Mouse (Mus musculus) heart, postnatal 14 days (tissue): ENCODE results near the gene Snai3. TPM values are rescaled to one million over a fixed set of nuclear protein-coding genes. Genes with fewer than 3 reads are reported as not detected.
A peak's percentile ranks its signal among the peaks of the same experiment; 100 is the strongest.

ENCODE experiments used
- DNase-seq, 2 experiments: peaks; one replicate each; pipeline ENCODE4 v3.0.0; 2021 to 2022
- intact Hi-C: fragments of 180-260 bp; cut with DNase I; formaldehyde crosslinking; loops from one replicate; pipeline ENCODE4 v1.15.1; 2025
- long read RNA-seq, 2 experiments: library from polyadenylated mRNA; stranded (forward); transcript quantifications; one replicate each; pipeline ENCODE4 v2.0.0; 2021
- total RNA-seq, 2 experiments: library from RNA; stranded (reverse); gene quantifications; 2 replicates each; pipeline ENCODE4 v1.2.3; 2021

Gene Snai3
- total RNA-seq, result 1 to 10 TPM; 1.1 to 1.6 TPM
- long read RNA-seq, experiment 1, partial matches to known transcripts, result 0 of 3 reads
- long read RNA-seq, experiment 1, other reads (novel, unspliced or antisense), result 1 of 3 reads
- long read RNA-seq, experiment 2, transcript Snai3-201 (3 exons, 1,628 nt), result major isoform, 5 of 5 reads
- long read RNA-seq, experiment 2, partial matches to known transcripts, result 0 of 5 reads
- long read RNA-seq, experiment 2, other reads (novel, unspliced or antisense), result 0 of 5 reads

DNA sequence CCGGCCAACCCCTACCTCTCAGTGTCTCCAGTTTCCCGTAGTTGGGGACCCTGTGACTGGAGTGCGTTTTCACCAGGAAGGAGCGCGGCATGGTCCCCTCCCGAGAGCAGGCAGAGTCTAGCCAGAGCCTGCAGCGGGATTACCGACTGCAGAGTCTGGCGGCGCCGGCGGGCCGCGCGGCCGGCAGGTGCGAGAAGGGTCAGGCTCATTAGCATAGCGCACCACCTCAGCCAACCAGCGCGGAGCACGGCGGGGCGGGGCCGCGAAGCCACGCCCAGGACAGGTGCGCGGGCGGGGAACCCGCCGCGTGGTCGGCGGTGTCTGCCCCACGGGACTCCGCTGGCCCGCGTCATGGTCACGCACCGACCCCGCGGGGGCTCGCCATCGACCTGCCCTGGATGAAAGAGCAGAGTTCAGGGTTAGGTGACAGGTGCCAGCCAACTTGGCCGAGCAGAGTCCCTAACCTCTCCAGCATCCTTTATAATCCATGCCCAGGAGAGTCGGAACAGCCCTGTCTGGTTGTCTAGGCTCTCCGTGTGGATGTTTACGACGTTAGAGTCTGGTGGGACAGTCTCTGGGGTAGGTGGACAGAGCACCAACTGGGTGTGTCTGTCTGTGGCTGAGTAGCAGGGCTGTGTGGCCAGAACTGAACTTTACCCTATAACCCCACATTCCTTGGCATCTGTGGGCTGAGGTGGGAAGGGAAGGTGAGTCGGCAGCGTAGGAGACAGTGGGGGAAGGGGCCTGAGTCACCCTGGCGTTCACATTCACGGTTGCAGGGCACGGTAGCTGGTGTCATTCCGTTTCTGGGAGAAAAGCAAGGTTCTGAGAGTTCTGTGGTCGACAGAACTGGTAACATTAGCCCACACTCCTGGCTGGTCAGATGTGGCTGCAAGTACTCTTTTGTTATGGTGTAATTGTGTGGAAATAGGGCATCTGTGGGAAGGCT lies at the start of gene Snai3:
Gene Snai3, minus strand, starts transcription at position 210 of the 949 bp plus-strand sequence.
- DNase-seq, result peak; percentile 48 to 49
- intact Hi-C loops, result no loop called here

GRCm38 (mm10) chr8:122500856-122501255 lies 40.3 kb upstream of the Snai3 start:
- intact Hi-C loops, result loop anchor here (1.0 to 10.0 kb wide), 4 partner anchors 50 to 330 kb away; partner anchors contain the start of gene Piezo1
- peak; percentile 80 to 89 for DNase-seq

DNA sequence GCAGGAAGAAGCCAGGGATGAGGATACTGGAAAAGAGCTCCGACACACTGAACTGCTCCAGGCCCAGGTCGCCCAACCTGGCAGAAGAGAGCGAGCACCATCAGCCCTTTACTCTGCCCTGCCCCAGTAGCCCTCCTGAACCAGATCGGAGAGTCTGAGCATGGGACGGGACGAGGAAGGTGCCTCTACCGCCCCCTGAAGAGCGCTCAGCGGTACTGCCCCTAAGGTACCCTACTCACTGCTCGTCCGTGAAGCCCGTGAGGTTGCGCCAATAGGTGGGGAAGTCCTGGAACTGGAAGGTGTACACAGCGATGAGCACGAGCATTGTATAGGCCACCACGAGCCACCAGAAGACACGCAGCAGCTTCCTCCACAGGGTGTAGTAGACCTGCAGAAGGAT lies 37.4 kb upstream of the Snai3 start:
- intact Hi-C loops, result no loop called here
- DNase-seq, result no peak

GRCm38 (mm10) chr8:122497016-122497734 lies 36.6 kb upstream of the Snai3 start:
- intact Hi-C loops, result no loop called here
- no peak for DNase-seq

GRCm38 (mm10) chr8:122488387-122488786 lies 27.9 kb upstream of the Snai3 start:
- no peak for DNase-seq
- intact Hi-C loops, result no loop called here

- no peak for DNase-seq
- intact Hi-C loops, result no loop called here
These were observed 24.3 kb upstream of the Snai3 start for GRCm38 (mm10) chr8:122484831-122485230.

GRCm38 (mm10) chr8:122483877-122484276 lies 23.3 kb upstream of the Snai3 start:
- intact Hi-C loops, result no loop called here
- DNase-seq, result no peak

DNA sequence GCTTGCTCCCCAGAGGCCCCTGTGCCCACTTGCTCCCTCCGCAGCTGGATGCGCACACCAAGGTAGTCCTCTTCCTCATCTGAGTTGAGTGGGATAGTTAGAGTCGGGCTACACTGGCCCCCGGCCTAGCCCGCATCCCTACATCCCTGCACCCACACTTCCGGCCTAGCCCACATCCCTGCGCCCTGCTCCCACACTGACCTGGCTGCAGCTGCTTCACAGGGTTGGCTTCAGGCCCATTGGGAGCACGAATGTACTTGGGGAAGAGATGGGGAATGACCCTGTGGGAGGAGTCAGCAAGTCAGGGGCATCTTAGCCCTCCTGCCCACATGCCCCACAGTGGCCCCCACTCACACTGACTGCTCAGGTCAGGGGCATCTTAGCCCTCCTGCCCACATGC lies 21.9 kb upstream of the Snai3 start:
- intact Hi-C loops, result no loop called here
- no peak for DNase-seq

- intact Hi-C loops, result loop anchor here (5.0 kb wide), 1 partner anchor 98 kb away; the partner anchor contains the start of gene Zc3h18
- DNase-seq, result peak; percentile 96 to 98
These were observed 15.2 kb upstream of the Snai3 start, which contains the start of the genes Rnf166 and Ctu2 for GRCm38 (mm10) chr8:122475580-122476320. Rnf166 (minus strand) TSS chr8:122476064. Ctu2 (plus strand) TSS chr8:122476143.

DNA sequence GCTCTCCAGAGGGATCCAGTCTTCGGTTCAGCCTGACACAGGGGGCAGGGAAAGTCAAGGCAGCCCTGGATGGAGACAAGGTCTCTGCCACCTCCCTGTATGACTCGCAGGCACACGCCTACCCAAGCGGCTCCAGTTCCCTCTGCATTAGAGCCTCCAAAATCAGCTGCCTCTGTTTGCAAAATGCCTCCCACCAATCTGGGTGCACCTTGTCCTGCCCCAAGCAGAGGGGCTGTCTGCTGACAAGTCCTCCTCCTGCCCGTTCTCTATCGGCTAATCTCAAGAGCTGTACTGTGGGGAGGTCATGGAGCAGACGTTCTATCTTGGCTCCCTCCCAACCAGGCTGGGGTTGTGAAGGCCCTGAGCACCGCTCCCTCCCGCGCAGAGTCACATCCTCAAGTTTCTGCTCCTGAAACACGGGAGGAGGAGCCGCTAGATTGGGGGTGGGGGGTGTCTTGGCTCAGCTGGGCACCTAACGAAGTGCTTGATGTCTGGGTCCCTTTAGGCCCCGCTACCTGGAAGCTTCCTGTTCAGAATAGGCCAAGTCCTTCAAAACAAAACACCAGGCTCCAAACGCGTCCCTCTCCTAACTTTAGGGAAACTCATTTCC lies 14.5 kb upstream of the Snai3 start:
- intact Hi-C loops, result loop anchor here (5.0 kb wide), 2 partner anchors 43 to 98 kb away; partner anchors contain the start of genes Cyba and Zc3h18
- peak; percentile 40 to 56 for DNase-seq

DNA sequence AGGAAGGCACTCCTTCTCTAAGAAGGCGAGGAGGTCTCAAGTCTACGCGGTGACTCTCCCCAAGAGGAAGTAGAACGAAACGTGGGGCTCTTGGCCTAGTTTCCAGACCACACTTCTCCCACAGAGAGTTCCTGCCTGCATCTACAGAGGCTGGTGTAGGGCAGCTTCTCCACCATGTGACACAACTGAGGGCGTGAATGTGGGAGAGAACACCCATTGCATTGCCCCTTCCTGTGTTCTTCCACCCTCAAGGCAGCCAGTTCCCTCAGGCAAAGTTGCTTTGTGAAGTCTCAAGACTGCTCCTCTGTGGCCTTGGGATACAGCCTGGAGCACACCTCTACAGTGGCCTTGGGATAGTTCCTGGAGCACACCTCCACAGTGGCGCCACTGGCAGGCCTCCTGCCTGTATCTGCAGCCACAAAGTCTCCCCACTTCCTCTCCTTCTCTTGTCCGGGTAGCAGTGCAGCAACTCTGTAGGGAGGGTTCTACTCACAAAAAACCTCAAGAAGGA lies 13.4 kb upstream of the Snai3 start:
- DNase-seq, result no peak
- intact Hi-C loops, result loop anchor here (5.0 kb wide), 1 partner anchor 42 kb away; the partner anchor contains the start of gene Cyba

- intact Hi-C loops, result loop anchor here (5.0 kb wide), 1 partner anchor 38 kb away; the partner anchor contains the start of gene Cyba
These were observed 10.2 kb upstream of the Snai3 start for GRCm38 (mm10) chr8:122470691-122471090.

DNA sequence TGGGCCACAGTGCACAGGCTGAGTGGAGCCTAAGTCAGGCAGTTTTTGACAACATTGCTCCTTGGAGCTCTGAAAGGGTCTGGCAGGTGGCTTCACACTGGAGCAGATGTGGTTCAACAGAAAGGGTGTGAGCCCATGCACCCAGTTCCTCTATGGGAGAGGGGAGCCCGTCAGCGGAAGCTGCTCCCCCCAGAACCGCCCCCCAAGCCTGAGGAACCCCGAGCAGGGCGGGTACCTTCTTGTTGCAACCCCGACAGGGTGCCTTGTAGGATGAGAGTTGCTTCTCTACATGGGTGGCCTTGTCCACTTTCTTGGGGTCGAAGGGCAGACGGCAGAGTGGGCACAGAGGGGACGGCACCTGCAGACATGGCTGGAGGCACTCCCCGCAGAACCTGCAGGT lies 9.4 kb upstream of the Snai3 start:
- no peak for DNase-seq
- intact Hi-C loops, result loop anchor here (5.0 kb wide), 1 partner anchor 38 kb away; the partner anchor contains the start of gene Cyba

More at GRCm38 (mm10) chr8:122470691-122471090, 10.2 kb upstream of the Snai3 start:
- DNase-seq, result no peak

DNA sequence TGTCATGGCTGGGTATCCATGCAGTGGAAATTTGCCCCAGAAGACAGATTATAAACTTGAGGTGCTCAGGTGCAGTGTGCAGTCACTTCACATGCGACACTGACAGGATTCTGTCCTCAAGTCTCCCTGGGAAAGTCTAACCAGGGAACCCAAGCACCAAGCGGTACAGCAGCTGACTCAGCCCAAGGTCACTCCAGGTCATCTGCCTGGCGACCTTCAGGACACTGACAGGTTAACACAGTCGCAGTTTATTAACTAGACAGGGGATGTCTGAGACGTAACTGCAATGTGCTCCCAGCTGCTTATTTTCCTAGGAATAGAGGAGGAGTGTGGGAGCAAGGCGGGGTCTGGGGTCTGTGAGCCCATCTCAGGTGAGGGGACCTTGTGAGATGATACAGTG lies 8.9 kb upstream of the Snai3 start:
- intact Hi-C loops, result no loop called here
- no peak for DNase-seq

DNA sequence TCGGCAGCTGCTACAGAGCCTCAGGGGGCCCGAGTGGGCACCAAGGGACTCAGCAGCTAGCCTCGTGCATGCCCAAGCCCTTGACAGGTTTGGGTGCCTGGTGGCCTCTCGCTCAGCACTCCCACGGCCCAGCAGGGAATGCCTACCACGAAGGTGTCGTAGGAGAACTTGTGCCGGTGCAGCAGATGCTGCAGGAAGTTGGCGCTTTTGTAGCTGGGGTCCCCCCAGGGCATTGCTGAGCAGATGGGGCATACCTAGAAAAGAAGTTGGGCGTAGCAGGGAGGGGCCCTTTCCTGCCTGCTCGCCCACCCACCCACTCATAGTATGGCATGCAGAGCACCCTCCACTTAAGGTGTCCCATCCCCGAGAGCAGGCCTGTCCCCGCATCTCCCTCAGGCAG lies 7.3 kb upstream of the Snai3 start:
- intact Hi-C loops, result no loop called here
- no peak for DNase-seq

GRCm38 (mm10) chr8:122464985-122465384 lies 4.5 kb upstream of the Snai3 start:
- intact Hi-C loops, result no loop called here
- DNase-seq, result no peak

DNA sequence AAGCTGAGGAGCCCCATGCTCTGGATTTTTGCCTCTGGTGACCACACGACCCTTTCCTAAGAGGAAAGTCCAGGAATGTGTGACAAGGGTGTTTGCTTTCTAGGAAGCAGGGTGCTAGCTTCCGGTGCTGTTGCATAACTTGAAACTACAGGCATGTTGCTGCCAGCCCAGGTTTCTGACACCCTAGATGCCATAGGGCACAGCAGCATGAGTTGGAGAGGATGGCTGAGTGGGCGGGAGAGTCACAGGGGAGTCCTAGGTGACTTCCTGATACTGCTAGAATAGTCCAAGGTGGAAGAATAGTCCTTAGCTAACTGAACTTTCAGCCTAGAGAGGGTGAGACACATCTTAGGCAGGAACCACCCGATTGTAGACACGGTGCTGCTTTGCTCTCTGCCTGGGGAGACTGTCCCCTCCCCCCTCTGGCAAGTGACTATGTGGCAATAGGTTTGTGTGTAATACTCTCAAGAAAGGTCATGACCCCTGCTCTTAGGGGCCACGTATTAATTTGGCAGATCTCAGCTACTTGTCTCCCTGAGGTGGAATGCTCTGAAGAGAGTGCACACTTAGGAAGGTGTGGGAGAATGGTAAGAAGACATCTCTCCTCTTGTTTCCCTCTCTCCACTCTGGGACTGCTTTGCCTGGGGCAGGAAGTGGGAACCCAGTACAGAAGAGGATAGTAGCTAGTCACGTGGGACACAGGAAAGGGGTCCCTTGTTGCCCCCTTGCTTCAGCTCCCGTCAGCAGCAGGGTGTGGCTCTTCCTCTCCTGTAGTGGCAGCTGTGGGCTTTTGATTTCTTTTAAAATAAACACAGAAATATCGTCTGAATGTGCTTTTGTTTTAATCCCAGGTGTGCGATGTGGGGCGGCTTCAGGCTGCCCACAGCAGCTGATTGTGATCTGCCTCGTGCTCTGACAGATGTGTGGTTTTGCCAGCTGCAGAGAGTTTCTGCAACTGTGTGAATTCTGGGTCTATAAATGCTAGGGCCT lies 3.4 kb upstream of the Snai3 start:
- intact Hi-C loops, result no loop called here
- no peak for DNase-seq

DNA sequence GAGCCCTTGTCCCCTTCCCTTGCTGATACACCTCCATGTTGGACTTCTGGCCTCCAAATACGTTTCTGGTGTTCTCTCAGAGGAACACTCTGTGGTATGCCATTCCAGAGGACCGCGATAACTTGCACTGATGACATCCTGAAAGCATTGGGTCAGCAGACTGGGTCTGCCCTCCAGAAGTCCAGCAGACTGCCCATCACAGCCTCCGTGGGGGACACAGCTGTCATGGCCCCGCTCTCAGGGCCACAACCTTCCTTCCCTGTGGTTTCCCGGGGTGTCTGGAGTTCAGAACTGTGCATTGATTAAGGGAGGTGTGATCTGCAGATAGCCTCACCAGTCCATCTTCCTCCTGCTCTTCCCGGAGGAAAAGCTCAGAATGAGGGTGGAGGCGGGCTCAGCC lies 2.0 kb upstream of the Snai3 start:
- intact Hi-C loops, result no loop called here
- DNase-seq, result no peak
